ENCODE assay signal across 10 mouse cellular contexts in genomic region chr12:8781681-8782378, GRCm38 (mm10). TPM values are rescaled to one million over a fixed set of nuclear protein-coding genes. Genes with fewer than 3 reads are reported as not detected.
DNase-seq lines count a peak whose midpoint lies in the region; ATAC-seq and TF ChIP-seq lines count a peak whose summit lies in the region.
"Had no signal": no experiment of that assay in that cellular context is flagged by ENCODE, and none has a peak within 500 bp of the region (broad histone marks: within the 10 kb centered on the region; RNA-seq: fewer than 3 reads in every experiment).

No protein-coding gene starts in this region.

- no peak for DNase-seq in limb, embryonic 11.5 days (ENCODE audit: low spot score)
- DNase-seq in limb, embryonic 10.5 days (ENCODE audit: low spot score), result no peak
- DNase-seq in embryonic facial prominence, embryonic 14.5 days (ENCODE audit: low spot score), result peak; percentile 73
- peak; percentile 68 for DNase-seq in kidney, postnatal 14 days
- DNase-seq in stomach, postnatal 0 days (ENCODE audit: low spot score), result peak; percentile 86
- no peak for DNase-seq in thymus, postnatal 0 days (ENCODE audit: low spot score)
- no peak for DNase-seq in thymus, postnatal 36 days

- H3K4me2 ChIP-seq in limb, embryonic 11.5 days (ENCODE audit: low read depth, severe bottlenecking), result no peak overlapping the region
- no peak overlapping the region for H3K4me2 ChIP-seq in embryonic facial prominence, embryonic 14.5 days (ENCODE audit: low read depth, low read length)
- peak overlapping the region; percentile 32; the same call in 1 of the 2 replicates for H3K4me2 ChIP-seq in stomach, postnatal 0 days (replicated peaks; ENCODE audit: low read depth)

- H3K36me3 ChIP-seq in limb, embryonic 11.5 days (ENCODE audit: control insufficient read depth, insufficient read depth, low read length), result 0 out of 2 replicates have a peak, but pooled peaks cover 2% of the 10 kb centered on the region
- H3K36me3 ChIP-seq in limb, embryonic 10.5 days, result peaks cover 94% of the 10 kb centered on the region
- H3K36me3 ChIP-seq in embryonic facial prominence, embryonic 14.5 days (ENCODE audit: control insufficient read depth, insufficient read depth, low read length), result no peaks in the 10 kb centered on the region
- H3K36me3 ChIP-seq in stomach, postnatal 0 days (ENCODE audit: control insufficient read depth, insufficient read depth, low read length), result no peaks in the 10 kb centered on the region
- H3K36me3 ChIP-seq: G1E had no signal

- no peak for TF ChIP-seq EP300 in stomach, postnatal 0 days (optimal IDR thresholded peaks at IDR 0.05)

- TF ChIP-seq CTCF in stomach, postnatal 0 days (IDR thresholded peaks at IDR 0.05; ENCODE audit: low read depth), result 0 out of 2 replicates have a peak, but pooled peaks have one; percentile 4

- peaks cover 46% of the 10 kb centered on the region for H3K4me1 ChIP-seq in limb, embryonic 11.5 days (ENCODE audit: control insufficient read depth, insufficient read depth, low read length)
- H3K4me1 ChIP-seq in limb, embryonic 10.5 days, result peaks cover 96% of the 10 kb centered on the region
- peaks cover 54% of the 10 kb centered on the region for H3K4me1 ChIP-seq in embryonic facial prominence, embryonic 14.5 days (ENCODE audit: control insufficient read depth, insufficient read depth, low read length)
- peaks cover 9% of the 10 kb centered on the region for H3K4me1 ChIP-seq in stomach, postnatal 0 days (replicated peaks; ENCODE audit: control insufficient read depth, insufficient read depth)

- 0 out of 2 replicates have a peak overlapping the region, but pooled peaks have one; percentile 2 for H3K27ac ChIP-seq in limb, embryonic 11.5 days (replicated peaks; ENCODE audit: low read depth, low read length)
- H3K27ac ChIP-seq in limb, embryonic 10.5 days, result no peak overlapping the region; the same call in 1 of the 2 replicates
- peak overlapping the region; percentile 35 for H3K27ac ChIP-seq in embryonic facial prominence, embryonic 14.5 days (replicated peaks; ENCODE audit: low read depth, low read length)
- peak overlapping the region; percentile 89 for H3K27ac ChIP-seq in stomach, postnatal 0 days (replicated peaks)

- no peaks in the 10 kb centered on the region for H3K9me3 ChIP-seq in limb, embryonic 11.5 days (ENCODE audit: control insufficient read depth, low read length)
- no peaks in the 10 kb centered on the region for H3K9me3 ChIP-seq in limb, embryonic 10.5 days (replicated peaks)
- H3K9me3 ChIP-seq in embryonic facial prominence, embryonic 14.5 days (ENCODE audit: control insufficient read depth, low read length), result no peaks in the 10 kb centered on the region
- no peaks in the 10 kb centered on the region for H3K9me3 ChIP-seq in stomach, postnatal 0 days (ENCODE audit: control insufficient read depth, low read length)
- H3K9me3 ChIP-seq: G1E had no signal

- no peak overlapping the region for H3K9ac ChIP-seq in limb, embryonic 11.5 days (ENCODE audit: low read length)
- H3K9ac ChIP-seq in embryonic facial prominence, embryonic 14.5 days (ENCODE audit: low read depth, low read length), result no peak overlapping the region
- H3K9ac ChIP-seq in stomach, postnatal 0 days (ENCODE audit: low read length), result no peak overlapping the region

- no peak for ATAC-seq in limb, embryonic 11.5 days (ENCODE audit: insufficient number of reproducible peaks, low FRiP score, low TSS enrichment, low read depth)
- peak; percentile 64; the same call in 1 of the 2 replicates for ATAC-seq in embryonic facial prominence, embryonic 14.5 days (ENCODE audit: low read depth)
- peak; percentile 76 for ATAC-seq in stomach, postnatal 0 days (ENCODE audit: low FRiP score, low TSS enrichment)
- no peak for ATAC-seq in activated CD4-positive, CD25-positive, alpha-beta regulatory T cell, adult 4 months

- WGBS in limb, embryonic 11.5 days, result 76% methylated on average over 9 of the region's 9 CpGs
- WGBS in limb, embryonic 10.5 days, result 80% methylated on average over 9 of the region's 9 CpGs
- WGBS in embryonic facial prominence, embryonic 14.5 days, result 69% methylated on average over 9 of the region's 9 CpGs
- 52% methylated on average over 9 of the region's 9 CpGs for WGBS in stomach, postnatal 0 days

- H3K4me3 ChIP-seq in limb, embryonic 11.5 days (ENCODE audit: low read depth, low read length), result no peak overlapping the region
- no peak overlapping the region for H3K4me3 ChIP-seq in limb, embryonic 10.5 days
- H3K4me3 ChIP-seq in embryonic facial prominence, embryonic 14.5 days (ENCODE audit: low read depth, low read length), result no peak overlapping the region
- H3K4me3 ChIP-seq in stomach, postnatal 0 days (ENCODE audit: low read depth, low read length), result no peak overlapping the region
- H3K4me3 ChIP-seq: myocyte had no signal

- H3K27me3 ChIP-seq in limb, embryonic 11.5 days (ENCODE audit: control insufficient read depth, insufficient read depth, low read length), result no peaks in the 10 kb centered on the region
- no peaks in the 10 kb centered on the region for H3K27me3 ChIP-seq in limb, embryonic 10.5 days (ENCODE audit: low read depth, poor library complexity, severe bottlenecking)
- H3K27me3 ChIP-seq in embryonic facial prominence, embryonic 14.5 days (replicated peaks; ENCODE audit: control insufficient read depth, insufficient read depth, low read length), result no peaks in the 10 kb centered on the region
- no peaks in the 10 kb centered on the region for H3K27me3 ChIP-seq in stomach, postnatal 0 days (ENCODE audit: control insufficient read depth, insufficient read depth, low read length)

RNA-seq across cellular contexts. Expression of gene Sdc1, which starts 10.7 kb away (rescaled TPM):
- 219 and 223 TPM in 2 replicates for polyA plus RNA-seq in limb, embryonic 11.5 days (2014; fragmentation: Nextera tagmentation; extraction: Ambion mirVana)
- polyA plus RNA-seq in limb, embryonic 10.5 days (2016; fragmentation: Nextera tagmentation; extraction: Ambion mirVana), result 245 and 261 TPM in 2 replicates
- polyA plus RNA-seq in embryonic facial prominence, embryonic 14.5 days (2014; fragmentation: Nextera tagmentation; extraction: Ambion mirVana), result 113 and 143 TPM in 2 replicates
- polyA plus RNA-seq in stomach, postnatal 0 days (2015; fragmentation: Nextera tagmentation; extraction: Ambion mirVana), result 175 and 194 TPM in 2 replicates
- under 1 TPM in 1 of 2 experiments, not detected in 1; 0.32 TPM for polyA plus RNA-seq in activated CD4-positive, CD25-positive, alpha-beta regulatory T cell, adult 4 months (2017; shearing (Covaris generic))
- 16.2 TPM in 2 replicates for polyA plus RNA-seq in thymus, postnatal 0 days (2015; fragmentation: Nextera tagmentation; extraction: Ambion mirVana)

Comparison
In these comparisons a context has a peak if more than half of its experiments do, and no peak if none do; other contexts are left out.
1. ATAC-seq: peak in embryonic facial prominence, embryonic 14.5 days (single experiment) and stomach, postnatal 0 days (single experiment); none in limb, embryonic 11.5 days (single experiment) and activated CD4-positive, CD25-positive, alpha-beta regulatory T cell, adult 4 months (single experiment).
2. DNase-seq: peak in embryonic facial prominence, embryonic 14.5 days (single experiment), kidney, postnatal 14 days (single experiment) and stomach, postnatal 0 days (single experiment); none in limb, embryonic 11.5 days (single experiment), limb, embryonic 10.5 days (single experiment), thymus, postnatal 0 days (single experiment) and thymus, postnatal 36 days (0 of 2).
3. RNA of gene Sdc1, which starts 10.7 kb away (polyA plus RNA-seq): 245 to 261 TPM in limb, embryonic 10.5 days, 219 to 223 TPM in limb, embryonic 11.5 days, 175 to 194 TPM in stomach, postnatal 0 days, 113 to 143 TPM in embryonic facial prominence, embryonic 14.5 days and 16.2 TPM in thymus, postnatal 0 days; 0.32 TPM in activated CD4-positive, CD25-positive, alpha-beta regulatory T cell, adult 4 months; every median in the first group is over 10 times any median in the second.